Mouse (Mus musculus) small intestine, adult 2 months (tissue): Measurements from ENCODE around the gene Rfx4. TPM values are rescaled to one million over a fixed set of nuclear protein-coding genes. Genes with fewer than 3 reads are reported as not detected.
A peak's percentile ranks its signal among the peaks of the same experiment; 100 is the strongest.

Experiments
- H3K27ac ChIP-seq: fragments of 200-500 bp; 2 replicates; pipeline ENCODE4 v1.5.1; 2012; ENCODE audit warnings: low read depth, low read length, control low read depth, inconsistent platforms; ENCODE audit not compliant: insufficient read depth
- H3K27me3 ChIP-seq: fragments of 200-500 bp; 2 replicates; pipeline ENCODE4 v1.6.1; 2012; ENCODE audit warnings: mild to moderate bottlenecking, moderate library complexity, low read length, inconsistent platforms; ENCODE audit not compliant: control insufficient read depth, insufficient read depth
- H3K36me3 ChIP-seq: fragments of 200-500 bp; 2 replicates; pipeline ENCODE4 v1.6.1; 2012; ENCODE audit warnings: mild to moderate bottlenecking, low read length, control low read depth, inconsistent platforms; ENCODE audit not compliant: control insufficient read depth, insufficient read depth
- H3K4me1 ChIP-seq: fragments of 200-500 bp; 2 replicates; pipeline ENCODE4 v1.6.1; 2012; ENCODE audit warnings: low read length, inconsistent platforms, mixed read lengths; ENCODE audit not compliant: control insufficient read depth, insufficient read depth, insufficient read length
- H3K4me3 ChIP-seq: fragments of 200-500 bp; 2 replicates; pipeline ENCODE4 v1.5.1; 2012; ENCODE audit warnings: low read depth, mild to moderate bottlenecking, control low read depth, inconsistent platforms, low read length, moderate library complexity
- CTCF ChIP-seq: fragments of 200-500 bp; IDR thresholded peaks from 2 replicates; pipeline ENCODE4 v1.5.1; 2012; ENCODE audit warnings: low read depth, mild to moderate bottlenecking, control low read depth, inconsistent platforms, low read length, moderate library complexity, mixed read lengths; ENCODE audit not compliant: insufficient replicate concordance, insufficient read length; ENCODE audit errors: extremely low read depth
- POLR2A ChIP-seq: fragments of 200-500 bp; IDR thresholded peaks from 2 replicates; pipeline ENCODE4 v1.6.1; 2012; ENCODE audit warnings: low read depth, mild to moderate bottlenecking, control low read depth, inconsistent platforms, low read length, moderate library complexity
- WGBS: fragments of 180-500 bp; shearing (Covaris S2); methylation state at CpG from one replicate; pipeline ENCODE4 v1.1.7; 2018; 5-methylcytosine and 5-hydroxymethylcytosine counted together
- polyA plus RNA-seq: library from polyadenylated mRNA; depleted of rRNA; stranded (reverse); fragments of >200 nt; gene quantifications from 2 replicates; pipeline ENCODE4 v1.2.3, GENCODE M21; 2012

Rfx4 gene
- polyA plus RNA-seq, 1 experiment: not detected

GRCm38 (mm10) chr10:84910758-84911384 is 155.0 kb downstream of the Rfx4 start:
- Histone ChIP-seq H3K27ac (no peak overlapping the region), H3K36me3 (no peaks in the 10 kb centered on the region), H3K27me3 (no peaks in the 10 kb centered on the region), H3K4me3 (no peak overlapping the region), H3K4me1 (no peaks in the 10 kb centered on the region)
- 83% methylated on average over 1 of the region's 1 CpGs for WGBS
- TF ChIP-seq CTCF (no peak), POLR2A (no peak)

GRCm38 (mm10) chr10:84913148-84913547 is 157.3 kb downstream of the Rfx4 start:
- TF ChIP-seq CTCF: no peak
- TF ChIP-seq POLR2A: no peak
- Histone ChIP-seq H3K4me1 (no peaks in the 10 kb centered on the region), H3K27me3 (no peaks in the 10 kb centered on the region), H3K36me3 (no peaks in the 10 kb centered on the region), H3K27ac (no peak overlapping the region), H3K4me3 (no peak overlapping the region)
- 82% methylated on average over 1 of the region's 1 CpGs for WGBS

GRCm38 (mm10) chr10:84915476-84915875 is 159.6 kb downstream of the Rfx4 start:
- Histone ChIP-seq H3K4me1 (no peaks in the 10 kb centered on the region), H3K27me3 (no peaks in the 10 kb centered on the region), H3K4me3 (no peak overlapping the region), H3K27ac (no peak overlapping the region), H3K36me3 (no peaks in the 10 kb centered on the region)
- WGBS: 78% methylated on average over 6 of the region's 6 CpGs
- no peak for TF ChIP-seq POLR2A
- no peak for TF ChIP-seq CTCF

GRCm38 (mm10) chr10:84916810-84917730 is 161.2 kb downstream of the Rfx4 start, which contains the start of gene Ric8b:
Gene Ric8b (plus strand): TSS chr10:84917616.
- Histone ChIP-seq H3K4me1 (no peaks in the 10 kb centered on the region), H3K27me3 (no peaks in the 10 kb centered on the region), H3K36me3 (no peaks in the 10 kb centered on the region), H3K27ac (peak within 1 kb of the TSS; percentile 93), H3K4me3 (peak within 1 kb of the TSS; percentile 80)
- peak; percentile 66; the same call in 1 of the 2 replicates for TF ChIP-seq POLR2A
- TF ChIP-seq CTCF: no peak
- WGBS: under 1% methylated on average over 50 of the region's 51 CpGs

- TF ChIP-seq POLR2A (no peak), CTCF (no peak)
- WGBS: under 1% methylated on average over 27 of the region's 27 CpGs
- H3K4me3 ChIP-seq: peak overlapping the region; percentile 80
- no peak overlapping the region for H3K27ac ChIP-seq
- no peaks in the 10 kb centered on the region for H3K27me3 ChIP-seq
- H3K4me1 ChIP-seq: no peaks in the 10 kb centered on the region
- H3K36me3 ChIP-seq: no peaks in the 10 kb centered on the region
Measured at GRCm38 (mm10) chr10:84917731-84918095, 161.9 kb downstream of the Rfx4 start.

- Histone ChIP-seq H3K4me1 (no peaks in the 10 kb centered on the region), H3K27ac (no peak overlapping the region), H3K4me3 (no peak overlapping the region), H3K36me3 (peaks cover 14% of the 10 kb centered on the region), H3K27me3 (no peaks in the 10 kb centered on the region)
- WGBS: 86% methylated on average over 7 of the region's 7 CpGs
- TF ChIP-seq CTCF: no peak
- no peak for TF ChIP-seq POLR2A
Measured at GRCm38 (mm10) chr10:84926336-84926735, 170.5 kb downstream of the Rfx4 start.

GRCm38 (mm10) chr10:84926885-84927284 is 171.0 kb downstream of the Rfx4 start:
- Histone ChIP-seq H3K4me1 (no peaks in the 10 kb centered on the region), H3K4me3 (no peak overlapping the region), H3K27me3 (no peaks in the 10 kb centered on the region), H3K36me3 (peaks cover 14% of the 10 kb centered on the region), H3K27ac (no peak overlapping the region)
- TF ChIP-seq CTCF: no peak
- 67% methylated on average over 4 of the region's 4 CpGs for WGBS
